Mouse (Mus musculus) layer of hippocampus, adult 9-11 months (tissue): Measurements from ENCODE around the gene Syne1.

Source experiments
- DNase-seq: peaks from one replicate; pipeline ENCODE4 v3.0.0; 2022

Gene Syne1

DNA sequence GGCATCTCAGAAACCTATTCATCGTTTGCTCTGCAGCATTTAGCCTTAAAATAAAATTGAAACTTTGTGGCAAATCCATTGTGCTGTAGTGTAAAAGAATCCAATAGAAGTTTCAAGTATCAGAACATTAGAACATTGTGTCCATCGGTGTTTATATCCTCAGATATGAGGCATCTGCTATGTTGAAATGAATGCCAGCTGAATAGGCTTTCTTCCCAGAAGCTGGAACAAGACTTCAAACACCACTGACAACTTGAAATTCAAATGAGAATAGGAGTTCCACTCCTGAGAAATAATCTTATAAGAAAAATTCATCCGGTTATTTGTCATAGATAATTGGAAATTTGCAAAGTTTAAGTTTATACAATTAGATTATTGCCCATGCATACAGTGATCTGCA, 135.6 kb downstream of the Syne1 start:
- peak; percentile 33 for DNase-seq

DNA sequence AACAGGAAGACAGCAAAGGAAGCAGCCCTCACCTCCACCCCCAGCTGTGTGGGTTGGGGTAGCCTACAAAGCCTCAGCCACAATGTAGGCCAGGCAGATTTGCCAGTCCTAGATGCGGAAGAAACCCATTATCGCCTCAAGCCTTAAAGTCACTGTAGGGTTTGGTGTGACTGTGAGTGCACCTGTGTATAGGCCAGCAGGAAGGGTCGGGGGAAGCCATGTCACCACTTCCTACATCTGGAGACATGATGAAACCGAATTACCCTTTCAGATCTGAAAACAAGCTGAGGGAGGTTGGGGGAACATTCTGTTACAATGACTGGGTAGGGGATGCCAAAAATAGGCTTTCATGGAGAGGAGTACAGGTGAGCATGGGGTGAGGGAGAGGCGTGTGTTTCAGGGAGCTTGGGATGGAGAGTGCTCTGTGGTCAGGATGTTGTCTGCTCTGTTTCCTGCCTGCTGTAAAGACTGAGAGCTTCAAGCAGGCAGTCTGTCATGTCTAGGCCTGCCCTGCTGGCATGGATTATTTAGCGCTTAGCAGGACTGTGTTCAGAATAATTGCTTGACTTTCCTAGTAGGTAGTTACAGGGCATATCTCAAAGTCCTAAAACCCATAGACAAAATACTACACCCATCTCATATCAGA, 167.0 kb downstream of the Syne1 start:
- DNase-seq, result no peak

DNA sequence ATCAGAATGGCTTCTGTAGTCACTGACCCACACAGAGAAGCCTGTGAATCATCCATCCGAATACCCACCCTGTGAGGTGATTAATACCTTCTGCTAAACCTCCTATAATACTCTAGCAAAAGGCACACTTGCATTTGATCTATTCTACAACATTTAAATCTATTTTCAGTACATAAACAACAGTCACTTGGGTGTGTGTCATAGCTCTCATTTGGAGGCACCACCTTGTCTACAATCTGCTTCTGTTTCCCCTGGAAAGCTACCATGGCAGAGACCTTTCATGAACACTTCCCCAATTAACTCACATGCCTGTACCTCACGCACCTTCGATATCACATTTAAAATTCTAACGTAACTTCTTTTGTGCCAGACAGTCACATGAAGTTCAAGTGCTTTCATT, 169.7 kb downstream of the Syne1 start:
- DNase-seq, result peak; percentile 47

DNA sequence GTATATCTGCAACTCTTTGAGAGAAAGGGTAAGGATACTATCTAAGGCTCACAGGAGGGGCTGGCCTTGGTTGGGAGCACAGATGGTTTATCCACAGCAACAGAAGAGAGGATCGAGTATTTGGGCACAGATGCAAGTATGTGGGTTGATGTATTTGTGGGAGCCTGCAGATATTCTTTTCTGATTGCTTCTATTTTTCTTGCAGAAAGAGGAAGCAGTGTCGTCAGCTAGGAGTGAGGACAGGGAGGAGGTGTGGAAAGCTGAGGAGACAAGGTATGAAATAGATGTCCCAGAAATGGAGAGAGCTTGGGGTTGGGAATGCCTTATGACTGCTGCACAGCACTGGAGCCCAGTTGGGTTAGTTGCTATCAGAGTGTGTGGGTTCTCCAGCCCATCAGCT, 172.3 kb downstream of the Syne1 start:
- peak; percentile 83 for DNase-seq

DNA sequence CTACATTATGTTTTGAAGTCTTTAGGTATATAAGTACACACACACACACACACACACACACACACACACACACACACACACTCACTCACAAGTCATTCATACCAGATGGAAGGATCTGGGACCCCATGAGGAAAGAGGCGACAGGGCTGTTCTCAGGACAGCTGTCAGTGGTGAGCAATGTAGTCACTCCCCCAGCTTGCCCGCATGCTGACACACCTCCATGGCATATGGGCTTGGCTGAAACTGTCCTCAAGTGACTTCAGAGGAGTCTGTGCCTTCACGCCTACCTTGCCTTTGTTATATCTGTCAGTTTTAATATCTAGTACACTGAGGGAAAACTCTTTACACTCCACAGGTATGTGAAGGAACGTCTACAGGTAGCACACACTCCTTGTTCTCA, 181.7 kb downstream of the Syne1 start:
- peak; percentile 57 for DNase-seq

DNA sequence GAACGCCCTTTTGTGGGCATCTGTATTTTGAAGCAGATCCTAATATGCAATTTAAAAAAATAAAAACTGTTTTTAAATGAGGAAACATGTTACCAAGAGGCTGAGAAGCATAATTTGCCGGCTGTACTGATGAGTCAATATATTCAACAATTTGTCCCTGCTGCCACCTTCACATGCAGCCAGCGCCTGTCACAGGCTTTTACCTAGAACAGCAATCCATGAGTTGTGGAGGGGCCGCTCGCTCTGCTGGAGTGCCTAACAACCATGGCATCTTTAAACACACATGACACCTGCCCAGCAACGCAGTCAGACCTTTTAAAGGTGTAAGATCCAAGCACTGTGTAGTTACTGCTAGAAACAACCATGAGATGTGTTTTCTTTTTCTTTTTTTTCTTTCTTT, 183.0 kb downstream of the Syne1 start:
- peak; percentile 78 for DNase-seq

DNA sequence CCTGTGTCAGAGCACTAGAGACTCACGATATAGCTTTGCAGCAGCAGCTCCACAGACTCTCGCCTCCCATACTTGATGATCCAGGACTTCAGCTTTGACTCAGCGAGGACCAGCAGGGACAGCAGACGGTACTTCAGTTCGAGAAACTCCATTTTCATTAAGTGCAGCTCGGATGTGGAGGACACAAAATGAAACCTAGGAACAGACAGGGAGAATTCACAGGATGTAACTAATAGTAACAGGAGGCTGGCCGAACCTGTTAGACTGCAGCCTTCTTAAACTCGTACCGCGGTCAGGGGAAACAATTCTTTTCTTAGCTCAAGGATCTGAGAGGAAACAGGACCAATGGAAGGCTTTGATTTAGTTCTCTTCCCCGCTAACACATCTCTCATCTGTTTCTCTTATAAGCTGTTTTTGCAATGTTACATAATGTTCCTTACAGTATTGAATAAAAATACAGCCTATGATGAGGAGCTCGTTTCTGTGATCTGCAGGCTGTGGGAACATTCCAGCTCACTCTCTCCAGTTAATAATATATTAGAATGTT, 183.7 kb downstream of the Syne1 start:
- DNase-seq, result peak; percentile 45

DNA sequence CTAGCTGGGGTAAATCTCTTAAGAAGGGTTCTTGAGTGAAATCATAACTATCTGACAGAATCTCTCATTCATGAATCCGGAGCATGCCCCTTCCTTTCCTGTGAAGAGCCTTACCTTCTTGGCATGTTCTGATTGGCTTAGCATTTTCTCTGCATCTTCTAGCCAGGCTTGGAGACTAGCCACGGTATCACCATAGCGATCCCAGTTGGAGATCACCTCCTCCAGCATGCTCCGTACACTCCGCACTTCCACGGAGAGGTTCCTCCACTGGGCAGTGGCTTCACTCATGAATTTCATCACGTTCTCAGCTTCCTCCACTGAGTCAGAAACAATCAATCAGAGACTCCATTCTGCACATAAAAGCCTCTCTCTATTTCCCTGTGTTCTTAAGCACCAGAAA, 190.7 kb downstream of the Syne1 start:
- peak; percentile 27 for DNase-seq

DNA sequence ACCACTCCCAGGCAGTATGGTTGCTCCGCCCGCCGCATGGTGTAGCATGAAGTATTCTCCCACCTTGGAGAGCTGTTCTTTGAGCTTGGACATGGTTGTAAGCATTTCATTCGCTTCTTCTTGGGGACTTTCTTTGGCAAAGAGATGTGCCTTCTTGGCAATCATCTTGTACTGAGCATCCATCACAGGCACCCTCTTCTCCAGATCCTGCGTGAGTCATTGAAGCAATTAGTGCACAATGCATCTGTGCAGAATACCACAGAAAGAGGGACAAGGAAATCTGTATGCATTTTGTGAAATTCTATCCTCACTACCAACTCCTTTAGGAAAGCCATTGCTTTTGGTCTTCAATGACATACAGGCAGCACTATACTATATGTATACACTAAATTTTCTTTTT, 194.7 kb downstream of the Syne1 start:
- DNase-seq, result no peak

DNA sequence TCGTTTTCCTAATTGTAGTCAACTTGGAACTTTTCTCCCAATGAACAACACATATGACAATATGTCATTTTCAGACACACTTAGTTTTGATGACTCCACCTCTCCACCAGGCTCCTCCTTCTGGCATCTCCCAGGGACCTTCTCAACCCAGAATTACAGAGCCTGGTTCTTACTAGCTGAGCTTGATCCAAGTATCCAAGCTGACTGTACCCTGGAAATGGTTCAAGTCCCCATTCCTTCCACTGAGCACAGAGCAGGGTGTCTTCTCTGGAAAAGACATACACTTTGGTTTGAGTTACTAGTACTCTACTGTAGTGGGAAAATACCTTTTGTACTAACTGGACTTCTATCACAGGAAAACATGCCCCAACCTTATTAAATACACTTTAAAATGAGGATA, 197.9 kb downstream of the Syne1 start:
- no peak for DNase-seq

DNA sequence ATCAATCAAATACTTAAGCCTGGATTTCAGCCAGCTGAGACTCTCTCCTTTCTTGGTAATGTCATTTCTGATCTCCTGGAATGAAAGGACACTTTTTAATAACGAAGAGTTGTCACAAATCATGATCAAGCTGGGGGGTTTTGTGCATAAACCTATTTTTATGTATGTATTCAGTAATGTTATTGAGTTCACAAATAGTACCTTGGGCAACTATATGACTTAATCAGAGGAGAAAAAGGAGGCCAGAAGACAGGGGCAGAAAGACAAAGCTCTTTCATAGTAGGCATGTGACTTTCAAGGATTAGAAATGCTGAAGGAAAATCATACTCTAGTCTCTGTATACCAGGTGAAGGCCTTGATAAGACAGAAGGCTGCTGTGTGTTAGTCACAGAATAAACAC, 204.4 kb downstream of the Syne1 start:
- no peak for DNase-seq

DNA sequence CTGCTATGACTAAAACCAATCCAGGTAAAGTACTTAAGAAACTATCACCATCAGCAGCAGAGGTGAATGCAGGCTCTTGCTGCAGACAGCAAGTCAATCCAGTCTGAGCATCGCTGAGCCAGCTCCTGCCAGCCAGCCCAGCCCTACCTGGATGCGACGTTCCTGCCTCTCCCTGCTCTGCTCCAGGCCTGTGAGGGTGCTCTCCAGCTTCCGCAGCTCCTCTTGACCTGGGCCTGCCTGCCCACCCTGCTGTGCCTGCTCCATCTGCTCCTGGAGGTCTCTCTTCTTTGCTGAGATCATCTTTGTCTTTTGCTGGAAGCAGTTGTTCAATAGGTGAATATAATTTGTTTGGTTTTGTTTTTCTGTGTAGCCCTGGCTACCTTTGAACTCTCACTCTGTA, 208.1 kb downstream of the Syne1 start:
- DNase-seq, result no peak

DNA sequence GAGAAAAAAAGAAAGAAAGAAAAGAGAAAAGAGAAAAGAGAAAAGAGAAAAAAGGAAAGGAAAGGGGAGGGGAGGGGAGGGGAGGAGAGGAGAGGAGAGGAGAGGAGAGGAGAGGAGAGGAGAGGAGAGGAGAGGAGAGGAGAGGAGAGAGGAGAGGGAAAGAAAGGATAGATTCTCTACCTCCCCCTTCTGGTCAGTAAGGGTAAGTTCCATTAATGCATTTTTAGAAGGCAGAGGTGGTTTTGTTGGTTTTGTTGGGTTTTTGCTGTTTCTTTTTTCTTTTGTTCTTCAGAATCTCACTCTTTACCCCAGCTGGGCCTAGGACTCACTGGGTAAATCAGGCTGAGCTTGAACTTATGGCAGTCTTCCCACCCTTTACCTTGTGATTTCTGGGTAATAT, 214.9 kb downstream of the Syne1 start:
- DNase-seq, result no peak

DNA sequence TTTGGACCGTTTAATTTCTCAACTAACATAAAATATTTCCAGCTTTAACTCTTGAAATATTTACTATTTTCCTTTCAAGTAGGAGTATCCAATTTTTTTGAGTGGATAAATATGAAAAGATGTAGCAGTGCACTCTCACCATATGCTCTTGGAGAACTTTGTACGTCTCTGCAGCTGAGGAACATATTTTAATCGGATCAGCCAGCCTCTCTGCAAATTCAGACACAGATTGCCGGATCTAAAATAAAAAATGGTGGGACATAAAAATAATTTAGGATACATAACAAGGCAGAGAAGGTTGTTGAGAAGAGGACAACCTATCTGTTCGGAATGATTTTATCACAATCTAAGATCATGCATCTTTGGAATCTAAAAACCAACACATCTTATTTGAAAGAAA, 218.5 kb downstream of the Syne1 start:
- peak; percentile 41 for DNase-seq

DNA sequence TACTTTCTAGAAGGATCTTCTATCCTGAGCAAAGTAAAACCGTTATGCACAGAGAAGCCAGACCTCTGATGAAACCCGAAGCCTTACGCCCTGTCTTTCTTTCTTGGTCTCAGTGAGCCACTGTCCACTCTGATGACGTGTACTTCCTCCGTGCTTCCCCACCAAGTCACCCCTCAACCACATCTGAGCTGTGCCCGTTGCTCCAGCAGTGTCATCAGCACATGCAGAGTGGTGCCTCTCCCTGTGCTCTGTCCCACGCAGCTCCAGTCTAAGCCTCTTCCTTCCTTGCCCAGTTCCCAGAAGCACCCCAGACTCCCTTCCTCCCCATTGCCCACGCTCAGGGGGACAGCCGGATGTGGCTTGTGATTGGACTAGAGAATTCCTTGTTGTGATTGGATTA, 224.6 kb downstream of the Syne1 start:
- DNase-seq, result no peak

DNA sequence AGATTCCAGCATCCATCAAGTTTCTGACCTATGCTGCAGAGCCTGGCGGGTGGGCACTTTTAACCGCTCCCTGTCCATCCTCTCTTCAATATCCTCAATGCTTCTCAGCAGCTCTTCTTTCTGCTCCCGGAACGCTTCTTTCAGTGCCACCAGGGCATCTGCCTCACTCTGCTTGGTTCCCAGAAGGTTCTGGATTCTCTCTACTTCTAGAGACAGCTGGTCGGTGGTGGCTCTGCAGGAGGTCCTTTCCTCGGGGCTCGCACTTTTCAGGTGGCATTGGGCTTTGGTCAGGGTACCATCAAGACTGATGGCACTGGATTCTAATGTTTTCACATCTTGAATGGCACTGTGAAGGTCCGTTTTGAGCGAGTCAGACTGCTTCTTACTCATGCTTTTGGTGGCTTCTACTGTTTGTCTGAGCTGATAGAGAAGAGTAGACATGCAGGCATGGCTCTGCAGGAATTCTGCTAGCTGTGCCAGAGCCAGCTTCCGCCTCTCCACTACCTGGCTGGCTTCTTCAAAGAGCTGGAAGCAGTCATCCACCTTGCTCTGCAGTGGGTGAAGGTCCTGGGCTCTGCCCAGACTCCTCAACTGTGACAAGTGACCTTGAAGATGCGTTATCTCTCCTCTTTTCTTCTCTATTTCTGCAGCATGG, 227.4 kb downstream of the Syne1 start:
- no peak for DNase-seq

DNA sequence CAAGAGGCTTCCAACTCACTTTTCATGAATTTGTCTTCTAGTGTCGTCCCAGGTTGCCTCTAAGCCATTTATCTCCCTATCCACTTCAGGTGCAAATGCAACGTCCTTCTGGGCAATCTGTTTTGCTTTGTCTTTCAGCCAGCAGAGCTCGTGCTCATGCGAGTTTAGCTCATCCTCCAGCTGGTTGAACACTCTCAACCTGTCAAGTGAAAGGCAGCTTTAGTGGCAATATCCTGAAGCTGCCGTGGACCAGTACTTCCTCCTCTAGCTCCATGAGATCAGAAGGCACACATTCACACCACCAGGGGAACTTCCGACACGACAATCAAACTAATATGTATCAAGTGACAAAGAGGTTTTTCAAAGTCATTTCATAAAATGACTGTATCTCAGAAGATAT, 228.7 kb downstream of the Syne1 start:
- DNase-seq, result no peak

DNA sequence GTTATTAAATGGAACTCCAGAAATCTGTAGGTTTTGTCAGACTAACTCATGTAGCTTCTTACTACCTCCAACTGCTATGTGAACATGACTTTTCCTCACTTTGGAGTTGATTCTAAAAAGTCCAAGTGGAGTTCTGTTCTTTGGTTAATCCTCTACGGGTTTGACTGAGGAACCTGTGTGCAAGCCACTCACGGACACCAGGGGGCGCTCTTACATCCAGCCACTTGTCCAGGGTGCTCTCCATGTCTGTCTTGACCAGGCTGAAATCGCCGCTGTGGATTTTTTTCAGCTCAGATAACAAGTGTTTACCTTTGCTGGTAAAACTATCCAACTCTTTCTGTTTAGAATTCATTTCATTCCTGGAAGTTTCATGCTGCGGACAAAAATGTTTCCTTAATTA, 233.7 kb downstream of the Syne1 start:
- DNase-seq, result peak; percentile 50

DNA sequence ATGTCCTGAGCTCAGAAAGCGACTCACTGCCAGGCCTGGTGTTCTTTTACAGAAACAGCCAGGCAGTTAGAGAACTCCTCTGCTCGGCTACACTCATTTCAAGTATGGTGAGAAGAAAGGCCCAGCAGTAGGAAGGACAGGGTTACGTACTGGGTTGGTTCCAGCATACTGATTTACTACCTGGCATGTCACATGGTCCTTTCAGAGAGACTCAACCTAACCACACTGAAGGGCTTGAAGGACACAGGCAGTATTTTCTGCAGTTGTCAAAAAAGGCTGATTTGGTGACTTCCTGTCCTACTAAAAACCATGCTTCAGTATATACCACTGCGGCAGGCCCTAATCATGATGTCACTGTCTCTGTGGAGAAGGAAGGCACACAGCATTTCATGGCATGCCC, 238.8 kb downstream of the Syne1 start:
- no peak for DNase-seq

DNA sequence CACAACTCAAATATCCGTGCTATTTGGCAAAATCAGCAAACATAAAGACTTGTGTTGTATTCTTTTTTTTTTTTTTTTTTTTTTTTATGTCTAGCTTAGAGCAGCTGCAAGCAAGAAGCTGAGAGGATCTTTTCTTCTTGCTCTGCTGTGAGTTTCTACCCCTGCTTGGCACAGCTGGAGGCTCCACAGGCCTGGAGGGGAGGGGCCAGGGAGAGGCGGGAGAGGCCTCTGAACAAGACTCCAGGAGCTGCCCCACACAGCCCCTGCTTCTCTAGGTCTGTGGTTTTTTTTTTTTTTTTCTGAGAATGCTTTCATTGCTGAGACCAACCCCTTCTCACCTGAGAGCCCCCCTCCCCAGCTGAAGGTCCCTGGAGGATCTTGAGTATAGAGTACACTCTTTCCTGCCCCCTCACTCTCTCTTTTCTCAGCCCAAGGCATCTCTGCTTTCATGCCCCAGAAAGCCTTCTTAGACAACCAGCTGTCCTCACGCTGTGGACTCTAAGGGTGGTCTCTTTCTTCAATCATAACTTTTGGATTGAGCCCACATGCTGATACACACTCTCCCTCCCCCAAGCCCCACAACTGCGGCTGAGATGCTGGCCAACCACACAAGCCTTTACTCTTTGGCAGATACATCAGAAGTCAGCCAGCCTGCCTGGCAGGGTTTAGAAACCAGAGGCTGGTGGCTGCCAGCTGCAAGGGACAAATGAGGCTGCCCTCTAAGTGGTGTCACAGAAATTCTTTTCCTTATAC, 241.1 kb downstream of the Syne1 start:
- peak; percentile 47 for DNase-seq

DNA sequence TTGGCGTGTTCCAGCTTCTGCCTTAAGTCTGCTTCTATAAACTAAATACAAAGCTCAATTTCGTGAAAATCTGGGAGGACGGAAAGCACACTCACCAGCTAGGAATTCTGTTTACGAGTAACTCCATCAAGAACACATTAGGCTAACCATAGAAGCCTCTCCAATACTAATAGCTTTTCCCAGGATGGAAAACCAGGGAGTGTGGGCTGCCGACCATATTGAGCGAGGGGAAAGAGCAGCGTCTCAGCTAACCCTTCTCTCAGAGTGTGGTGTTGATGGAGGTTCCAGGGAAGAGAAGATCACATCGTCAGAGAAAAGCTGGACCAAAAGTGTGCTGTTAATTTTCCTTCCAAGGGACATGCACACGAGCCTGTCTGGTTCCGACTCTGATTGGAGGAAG, 241.9 kb downstream of the Syne1 start:
- DNase-seq, result no peak

DNA sequence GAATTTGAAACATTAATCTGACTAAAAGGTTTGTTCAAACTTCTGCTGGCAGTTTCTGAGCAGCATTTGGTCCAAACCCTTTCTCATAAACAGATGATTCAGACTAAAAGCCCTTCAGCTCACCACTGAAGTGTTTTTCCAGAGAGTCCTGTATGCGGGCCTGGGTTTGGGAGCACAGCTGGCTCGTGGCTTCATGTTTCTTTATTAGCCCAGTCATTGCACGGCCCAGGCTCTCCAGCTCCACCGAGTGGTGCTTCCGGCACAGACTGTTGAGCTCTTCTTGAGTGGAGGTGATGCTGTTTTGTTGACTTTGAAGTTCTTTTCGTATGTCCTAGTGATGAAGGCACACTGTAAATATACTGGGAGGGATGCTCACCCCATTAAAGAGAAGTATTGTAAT, 245.7 kb downstream of the Syne1 start:
- no peak for DNase-seq

DNA sequence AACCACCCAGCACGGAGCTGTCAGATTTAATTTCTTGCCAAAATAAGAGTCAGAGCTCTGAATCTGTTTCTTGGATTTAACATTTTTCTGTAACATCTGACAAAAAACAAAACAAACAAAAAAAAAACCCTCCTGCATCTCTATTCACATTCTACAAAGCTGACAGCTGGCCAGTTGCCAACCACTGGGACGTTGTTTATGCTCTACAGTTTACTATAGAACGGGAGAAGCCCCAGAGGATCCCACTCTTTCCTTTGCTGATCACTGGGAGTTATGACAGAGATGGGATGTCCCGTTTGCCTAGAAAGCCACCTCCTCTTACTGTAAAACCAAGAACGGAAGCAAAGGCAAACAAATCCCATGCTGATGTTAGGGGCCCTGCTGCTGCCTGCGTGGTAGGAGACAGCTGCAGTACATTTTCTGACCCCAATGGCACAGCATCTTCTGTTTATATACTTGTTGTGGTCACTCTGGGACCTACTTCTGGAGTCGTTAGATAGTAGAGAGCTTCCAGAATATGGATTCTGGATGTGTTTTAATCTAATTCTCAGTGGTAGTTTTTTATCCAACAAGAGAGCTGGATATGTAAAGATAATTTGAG, 255.9 kb downstream of the Syne1 start:
- DNase-seq, result no peak

DNA sequence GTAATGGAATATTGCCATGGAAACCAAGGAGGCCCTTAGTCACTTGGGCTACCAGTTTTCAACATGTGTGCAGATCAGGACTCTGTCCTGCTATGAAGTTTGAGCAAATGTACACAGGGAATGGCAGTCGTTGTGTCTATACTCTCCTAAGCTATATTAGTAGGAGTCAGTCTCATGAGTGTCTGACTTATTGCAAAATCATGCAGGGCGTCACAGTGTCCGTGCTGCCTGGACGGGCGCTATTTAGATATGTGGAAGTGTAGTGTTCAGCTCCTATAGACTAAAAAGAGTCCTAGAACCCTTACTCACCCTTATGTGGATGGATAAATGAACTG, 261.7 kb downstream of the Syne1 start:
- no peak for DNase-seq
